Mouse (Mus musculus) layer of hippocampus, adult 9-11 months (tissue): ENCODE data around the gene Nup107.

Experiments
- DNase-seq: peaks from one replicate; pipeline ENCODE4 v3.0.0; 2022

Gene Nup107

GRCm38 (mm10) chr10:117799806-117800205 is 7.3 kb upstream of the Nup107 start:
- DNase-seq: no peak

GRCm38 (mm10) chr10:117798436-117799035 is 6.0 kb upstream of the Nup107 start:
- DNase-seq: no peak

GRCm38 (mm10) chr10:117797684-117798083 is 5.2 kb upstream of the Nup107 start:
- no peak for DNase-seq

GRCm38 (mm10) chr10:117797106-117797505 is 4.6 kb upstream of the Nup107 start:
- no peak for DNase-seq

- no peak for DNase-seq
Observed at GRCm38 (mm10) chr10:117796181-117796580, 3.7 kb upstream of the Nup107 start.

- no peak for DNase-seq
Observed at GRCm38 (mm10) chr10:117795206-117795605, 2.7 kb upstream of the Nup107 start.

GRCm38 (mm10) chr10:117793436-117794030 is 1.0 kb upstream of the Nup107 start:
- DNase-seq: no peak

GRCm38 (mm10) chr10:117791171-117791470 is 1.4 kb downstream of the Nup107 start:
- no peak for DNase-seq

GRCm38 (mm10) chr10:117790421-117791170 is 1.9 kb downstream of the Nup107 start:
- no peak for DNase-seq

GRCm38 (mm10) chr10:117790011-117790410 is 2.5 kb downstream of the Nup107 start:
- no peak for DNase-seq

- DNase-seq: no peak
Observed at GRCm38 (mm10) chr10:117784646-117785045, 7.9 kb downstream of the Nup107 start.

- no peak for DNase-seq
Observed at GRCm38 (mm10) chr10:117783786-117784420, 8.6 kb downstream of the Nup107 start.

- no peak for DNase-seq
Observed at GRCm38 (mm10) chr10:117782491-117783260, 9.8 kb downstream of the Nup107 start.

GRCm38 (mm10) chr10:117782056-117782455 is 10.4 kb downstream of the Nup107 start:
- DNase-seq: no peak

- no peak for DNase-seq
Observed at GRCm38 (mm10) chr10:117781021-117781725, 11.3 kb downstream of the Nup107 start.

- DNase-seq: no peak
Observed at GRCm38 (mm10) chr10:117780306-117780911, 12.1 kb downstream of the Nup107 start.

- DNase-seq: no peak
Observed at GRCm38 (mm10) chr10:117779581-117780305, 12.8 kb downstream of the Nup107 start.

- no peak for DNase-seq
Observed at GRCm38 (mm10) chr10:117778951-117779350, 13.6 kb downstream of the Nup107 start.

- DNase-seq: no peak
Observed at GRCm38 (mm10) chr10:117778328-117778910, 14.1 kb downstream of the Nup107 start.

- no peak for DNase-seq
Observed at GRCm38 (mm10) chr10:117777501-117778327, 14.8 kb downstream of the Nup107 start.
